In genomic region chr5:120358084-120358690, GRCm38 (mm10) we compare ENCODE assay signal across 12 mouse cellular contexts.
DNase-seq lines count a peak whose midpoint lies in the region; ATAC-seq lines count a peak whose summit lies in the region.
"Had no signal": no experiment of that assay in that cellular context is flagged by ENCODE, and none has a peak within 500 bp of the region (broad histone marks: within the 10 kb centered on the region; RNA-seq: fewer than 3 reads in every experiment).

No protein-coding gene starts in this region.

- peak; percentile 6 to 10 for DNase-seq in kidney, postnatal 4 days
- no peak for DNase-seq in kidney, adult 8-10 months
- peak; percentile 17 for DNase-seq in embryo, embryonic 9.5 days (ENCODE audit: extremely low spot score)
- peak; percentile 44 for DNase-seq in neural tube, embryonic 11.5 days (ENCODE audit: low spot score)
- no peak for DNase-seq in lung, postnatal 25 days (ENCODE audit: low spot score)
- DNase-seq in layer of hippocampus, adult 11-12 months (ENCODE audit: low spot score): no peak
- DNase-seq: gastrocnemius, adult 2 months; heart, postnatal 14 days; right cerebral cortex, postnatal 25 days had no signal

- H3K36me3 ChIP-seq in hindbrain, embryonic 12.5 days: no peaks in the 10 kb centered on the region
- no peaks in the 10 kb centered on the region for H3K36me3 ChIP-seq in neural tube, embryonic 11.5 days (ENCODE audit: control insufficient read depth, insufficient read depth, low read length)
- H3K36me3 ChIP-seq: liver, embryonic 12.5 days had no signal

- peaks cover 40% of the 10 kb centered on the region for H3K27me3 ChIP-seq in hindbrain, embryonic 12.5 days
- peaks cover 2% of the 10 kb centered on the region; the same call in 1 of the 2 replicates for H3K27me3 ChIP-seq in neural tube, embryonic 11.5 days (ENCODE audit: control insufficient read depth, insufficient read depth, low read length)

- ATAC-seq in hindbrain, embryonic 12.5 days (ENCODE audit: low FRiP score): peak; percentile 66
- ATAC-seq in neural tube, embryonic 11.5 days (ENCODE audit: insufficient read depth, low FRiP score, low TSS enrichment): no peak
- ATAC-seq: liver, embryonic 12.5 days; lung, postnatal 0 days had no signal

- no peaks in the 10 kb centered on the region for H3K9me3 ChIP-seq in hindbrain, embryonic 12.5 days (replicated peaks)
- no peaks in the 10 kb centered on the region for H3K9me3 ChIP-seq in neural tube, embryonic 11.5 days (ENCODE audit: control insufficient read depth, low read length)
- H3K9me3 ChIP-seq: liver, embryonic 12.5 days had no signal

- H3K4me2 ChIP-seq in hindbrain, embryonic 12.5 days (replicated peaks): no peak overlapping the region
- peak overlapping the region; percentile 16; the same call in 1 of the 2 replicates for H3K4me2 ChIP-seq in neural tube, embryonic 11.5 days (ENCODE audit: low read depth)
- H3K4me2 ChIP-seq: liver, embryonic 12.5 days had no signal

- H3K4me1 ChIP-seq in hindbrain, embryonic 12.5 days: peaks cover 6% of the 10 kb centered on the region
- H3K4me1 ChIP-seq in neural tube, embryonic 11.5 days (ENCODE audit: control insufficient read depth, insufficient read depth, low read length): 0 out of 2 replicates have a peak, but pooled peaks cover 3% of the 10 kb centered on the region
- H3K4me1 ChIP-seq: liver, embryonic 12.5 days had no signal

- H3K9ac ChIP-seq in hindbrain, embryonic 12.5 days: no peak overlapping the region
- H3K9ac ChIP-seq in neural tube, embryonic 11.5 days (ENCODE audit: low read length): peak overlapping the region; percentile 32; the same call in 1 of the 2 replicates
- H3K9ac ChIP-seq: liver, embryonic 12.5 days had no signal

- 11% methylated on average over 20 of the region's 20 CpGs for WGBS in hindbrain, embryonic 12.5 days
- 4% methylated on average over 20 of the region's 20 CpGs for WGBS in neural tube, embryonic 11.5 days

- peak overlapping the region; percentile 25; the same call in 1 of the 2 replicates for H3K27ac ChIP-seq in hindbrain, embryonic 12.5 days
- no peak overlapping the region for H3K27ac ChIP-seq in neural tube, embryonic 11.5 days (ENCODE audit: low read depth, low read length)
- H3K27ac ChIP-seq: gastrocnemius, adult 2 months; liver, embryonic 12.5 days had no signal

- no peak overlapping the region for H3K4me3 ChIP-seq in hindbrain, embryonic 12.5 days
- H3K4me3 ChIP-seq in neural tube, embryonic 11.5 days (ENCODE audit: low read depth, low read length): no peak overlapping the region
- H3K4me3 ChIP-seq: gastrocnemius, adult 2 months; liver, embryonic 12.5 days had no signal

Comparison
In these comparisons a context has a peak if more than half of its experiments do, and no peak if none do; other contexts are left out.
1. DNase-seq: peak in kidney, postnatal 4 days (2 of 2), embryo, embryonic 9.5 days (single experiment) and neural tube, embryonic 11.5 days (single experiment); none in kidney, adult 8-10 months (0 of 2), lung, postnatal 25 days (single experiment) and layer of hippocampus, adult 11-12 months (single experiment).